Mouse (Mus musculus) testis, adult 2 months (tissue): Measurements from ENCODE around the gene Anpep.

Source experiments
- CTCF ChIP-seq: fragments of 200-500 bp; IDR thresholded peaks from 2 replicates; pipeline ENCODE4 v1.5.1; 2012; ENCODE audit warnings: low read depth, mild to moderate bottlenecking, inconsistent platforms, low read length, moderate library complexity; ENCODE audit not compliant: control insufficient read depth, insufficient read depth, insufficient replicate concordance
- POLR2A ChIP-seq: fragments of 200-500 bp; IDR thresholded peaks from 2 replicates; pipeline ENCODE4 v1.6.1; 2012; ENCODE audit warnings: low read depth, mild to moderate bottlenecking, inconsistent platforms, low read length, moderate library complexity; ENCODE audit not compliant: control insufficient read depth

DNA sequence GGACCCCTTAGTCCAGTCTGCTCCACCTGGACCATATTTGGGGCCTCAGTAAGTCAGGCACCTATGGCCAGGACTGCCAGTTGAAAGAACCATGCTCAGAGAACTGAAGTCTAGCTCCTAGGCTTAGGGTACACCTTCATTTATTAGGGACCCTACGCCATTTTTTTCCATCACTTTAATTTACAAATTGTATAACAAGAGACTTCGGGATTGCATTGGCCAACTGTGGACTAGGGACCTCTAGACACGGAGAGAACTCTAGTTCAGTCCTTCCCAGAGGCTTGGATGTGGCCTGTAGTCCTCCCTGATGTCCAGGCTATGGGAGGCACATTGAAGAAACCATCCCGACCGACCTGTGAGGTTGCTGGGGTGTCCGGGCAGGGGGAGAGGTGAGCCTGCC, 67.2 kb downstream of the Anpep start, which contains the start of gene Mesp1:
- TF ChIP-seq CTCF (no peak), POLR2A (no peak)
